Mouse (Mus musculus) mature B cell (primary cell): ENCODE results near the gene Fgf10.

ENCODE experiments used
- in situ Hi-C: fragments of 300-500 bp; cut with MboI; formaldehyde crosslinking; loops from 2 replicates; pipeline ENCODE4 v1.14.3; 2019

Fgf10 gene

GRCm38 (mm10) chr13:118718396-118718795, 48.8 kb downstream of the Fgf10 start:
- in situ Hi-C loops = no loop called here

GRCm38 (mm10) chr13:118721668-118722067, 52.1 kb downstream of the Fgf10 start:
- in situ Hi-C loops = no loop called here

- in situ Hi-C loops = no loop called here
These were observed 62.4 kb downstream of the Fgf10 start for GRCm38 (mm10) chr13:118731850-118732552.

- in situ Hi-C loops = no loop called here
These were observed 70.3 kb downstream of the Fgf10 start for GRCm38 (mm10) chr13:118739854-118740411.

GRCm38 (mm10) chr13:118742788-118743187, 73.2 kb downstream of the Fgf10 start:
- in situ Hi-C loops = no loop called here

- in situ Hi-C loops = no loop called here
These were observed 75.2 kb downstream of the Fgf10 start for GRCm38 (mm10) chr13:118744806-118745205.

GRCm38 (mm10) chr13:118746427-118746826, 76.8 kb downstream of the Fgf10 start:
- in situ Hi-C loops = no loop called here

GRCm38 (mm10) chr13:118754024-118754423, 84.4 kb downstream of the Fgf10 start:
- in situ Hi-C loops = no loop called here

- in situ Hi-C loops = no loop called here
These were observed 89.4 kb downstream of the Fgf10 start for GRCm38 (mm10) chr13:118759021-118759420.

GRCm38 (mm10) chr13:118762982-118763381, 93.4 kb downstream of the Fgf10 start:
- in situ Hi-C loops = no loop called here

GRCm38 (mm10) chr13:118772188-118772587, 102.6 kb downstream of the Fgf10 start:
- in situ Hi-C loops = no loop called here

GRCm38 (mm10) chr13:118775148-118775547, 105.6 kb downstream of the Fgf10 start:
- in situ Hi-C loops = no loop called here

GRCm38 (mm10) chr13:118779161-118779560, 109.6 kb downstream of the Fgf10 start:
- in situ Hi-C loops = no loop called here

GRCm38 (mm10) chr13:118791753-118792152, 122.2 kb downstream of the Fgf10 start:
- in situ Hi-C loops = no loop called here

- in situ Hi-C loops = no loop called here
These were observed 122.6 kb downstream of the Fgf10 start for GRCm38 (mm10) chr13:118792198-118792597.

GRCm38 (mm10) chr13:118800176-118800575, 130.6 kb downstream of the Fgf10 start:
- in situ Hi-C loops = no loop called here

- in situ Hi-C loops = no loop called here
These were observed 137.1 kb downstream of the Fgf10 start for GRCm38 (mm10) chr13:118806662-118807061.

- in situ Hi-C loops = no loop called here
These were observed 150.2 kb downstream of the Fgf10 start for GRCm38 (mm10) chr13:118819785-118820184.

GRCm38 (mm10) chr13:118823113-118823512, 153.5 kb downstream of the Fgf10 start:
- in situ Hi-C loops = no loop called here

- in situ Hi-C loops = no loop called here
These were observed 155.5 kb downstream of the Fgf10 start for GRCm38 (mm10) chr13:118825102-118825501.

- in situ Hi-C loops = no loop called here
These were observed 159.2 kb downstream of the Fgf10 start for GRCm38 (mm10) chr13:118828604-118829381.

GRCm38 (mm10) chr13:118834021-118834420, 164.4 kb downstream of the Fgf10 start:
- in situ Hi-C loops = no loop called here

GRCm38 (mm10) chr13:118835078-118835477, 165.5 kb downstream of the Fgf10 start:
- in situ Hi-C loops = no loop called here
